Mouse (Mus musculus): Measurements from ENCODE around the gene Bivm. TPM values are rescaled to one million over a fixed set of nuclear protein-coding genes. Genes with fewer than 3 reads are reported as not detected.

Gene Bivm
- total RNA-seq (2012; rRNA removed) = 11.8 and 16.7 TPM in 2 replicates
- polyA plus RNA-seq (2012; ENCODE audit: insufficient read depth in 1 of 2, insufficient read length in 2 of 2, low read depth in 1 of 2, low replicate concordance in 2 of 2, missing spikeins in 1 of 2) = 10 to 100 TPM in 1 of 2 experiments, not detected in 1; 27.2 TPM

DNA sequence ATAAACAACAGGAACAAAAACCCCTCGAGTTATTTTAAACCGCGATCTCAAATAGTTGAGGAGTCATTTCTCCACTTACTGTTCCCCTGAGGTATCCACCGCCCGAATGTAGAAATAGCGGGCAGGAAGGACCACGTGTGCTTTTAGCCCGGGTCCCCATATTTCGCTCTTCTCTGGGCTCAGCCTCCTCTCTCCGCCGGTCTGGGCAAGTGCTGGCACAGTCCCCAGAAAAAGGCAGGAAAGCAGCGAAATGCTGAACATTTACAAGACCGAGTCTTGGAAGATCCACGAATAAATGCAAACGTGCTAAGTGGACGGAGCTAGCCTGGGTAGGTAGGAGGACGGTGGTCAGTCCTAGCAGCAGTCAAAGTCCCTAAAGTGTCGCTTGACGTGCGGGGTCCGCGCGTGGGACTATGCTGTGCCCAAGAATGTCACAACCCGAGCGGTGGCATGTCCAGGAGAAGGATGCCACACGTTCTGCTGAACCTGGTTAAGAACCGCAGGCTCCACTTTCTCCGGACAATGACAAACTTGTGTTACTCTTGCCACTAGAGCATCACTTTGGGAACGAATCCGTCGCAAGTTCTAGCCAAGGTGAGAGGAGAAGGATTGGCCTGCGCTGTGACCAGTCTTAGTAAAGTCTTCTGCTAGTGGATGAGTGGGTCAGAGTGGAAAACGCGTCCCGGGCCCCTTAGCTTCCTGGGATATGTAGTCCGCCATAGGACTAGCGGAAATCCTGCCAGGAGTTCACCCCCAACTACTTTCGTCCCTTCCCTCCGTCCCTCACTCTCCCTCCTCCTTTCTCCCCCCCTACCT is at the start of gene Bivm, which contains the start of gene Kdelc1:
Bivm (plus strand) TSS at position 719 of the 816 bp plus-strand sequence.
Kdelc1 (minus strand) TSS at position 570 of the 816 bp plus-strand sequence.
- H3K27me3 ChIP-seq (ENCODE audit: control insufficient read depth in 1 of 2, insufficient read depth in 2 of 2, low read length in 2 of 2) = no peaks in the 10 kb centered on the region
- H3K27ac ChIP-seq (ENCODE audit: control insufficient read depth, low read depth, low read length) = peak within 1 kb of the TSS; percentile 76
- H3K9ac ChIP-seq (ENCODE audit: control insufficient read depth, low read depth, low read length, poor library complexity, severe bottlenecking) = peak within 1 kb of the TSS; percentile 94
- H3K36me3 ChIP-seq (ENCODE audit: control insufficient read depth in 1 of 2, insufficient read depth in 2 of 2, low read length in 2 of 2) = peaks cover 4 to 7% of the 10 kb centered on the region in 2 experiments
- peaks cover 16% of the 10 kb centered on the region for H3K79me2 ChIP-seq (ENCODE audit: control insufficient read depth, insufficient read depth, low read length, poor library complexity)
- DNase-seq (ENCODE audit: low read depth, low spot score) = peak; percentile 98
- no peaks in the 10 kb centered on the region for H3K9me3 ChIP-seq (replicated peaks; ENCODE audit: insufficient read depth, low read length)
- peaks cover 2 to 6% of the 10 kb centered on the region in 2 experiments; a peak in 3 of 4 replicates for H3K4me1 ChIP-seq (ENCODE audit: control insufficient read depth in 1 of 2, insufficient read depth in 2 of 2, low read length in 2 of 2)
- peak within 1 kb of the TSS; percentile 78 to 99 for H3K4me3 ChIP-seq (ENCODE audit: control insufficient read depth in 1 of 2, insufficient read depth in 1 of 2, low read depth in 2 of 2, low read length in 2 of 2)
- peak; percentile 97 for TF ChIP-seq HCFC1 (IDR thresholded peaks at IDR 0.05; ENCODE audit: low read depth, low read length)
- TF ChIP-seq MYC (IDR thresholded peaks at IDR 0.05; ENCODE audit: low read depth, low read length) = peak; percentile 67
- no peak for TF ChIP-seq POLR2AphosphoS5 (IDR thresholded peaks at IDR 0.05; ENCODE audit: borderline replicate concordance, low read depth, low read length)
- peak; percentile 84 for TF ChIP-seq SIN3A (IDR thresholded peaks at IDR 0.05; ENCODE audit: low read length)
- TF ChIP-seq KAT2A (conservative IDR thresholded peaks at IDR 0.05; ENCODE audit: low read depth, low read length) = peak; percentile 97
- TF ChIP-seq CHD1 (IDR thresholded peaks at IDR 0.05; ENCODE audit: low read depth, low read length) = no peak
- peak; percentile 85 for TF ChIP-seq CHD2 (IDR thresholded peaks at IDR 0.05; ENCODE audit: low read length)
- TF ChIP-seq RCOR1 (IDR thresholded peaks at IDR 0.05; ENCODE audit: low read depth, low read length) = no peak
- no peak for TF ChIP-seq MAZ (IDR thresholded peaks at IDR 0.05; ENCODE audit: low read depth, low read length)
- TF ChIP-seq ZKSCAN1 (IDR thresholded peaks at IDR 0.05; ENCODE audit: low read depth, low read length) = no peak
- TF ChIP-seq EP300 (IDR thresholded peaks at IDR 0.05; ENCODE audit: low read depth in 1 of 2, low read length in 2 of 2) = no peak; a peak in 1 of 4 replicates
- peak; percentile 74 for TF ChIP-seq USF1 (IDR thresholded peaks at IDR 0.05; ENCODE audit: low read depth, low read length)
- no peak for TF ChIP-seq SMC3 (IDR thresholded peaks at IDR 0.05; ENCODE audit: low read depth, low read length)
- TF ChIP-seq USF2 (IDR thresholded peaks at IDR 0.05; ENCODE audit: borderline replicate concordance in 1 of 2, insufficient read depth in 1 of 2, low read depth in 1 of 2, low read length in 2 of 2) = no peak
- no peak for TF ChIP-seq RAD21 (IDR thresholded peaks at IDR 0.05; ENCODE audit: low read depth, low read length)
- TF ChIP-seq MAFK (IDR thresholded peaks at IDR 0.05; ENCODE audit: borderline replicate concordance, low read depth, low read length) = no peak
- no peak for TF ChIP-seq GATA1 (IDR thresholded peaks at IDR 0.05; ENCODE audit: low read depth, low read length)
- peak; percentile 73 for TF ChIP-seq NELFE (IDR thresholded peaks at IDR 0.05; ENCODE audit: low read depth, low read length)
- TF ChIP-seq MYB (IDR thresholded peaks at IDR 0.05; ENCODE audit: low read depth, low read length) = no peak
- TF ChIP-seq JUND (IDR thresholded peaks at IDR 0.05; ENCODE audit: low read depth, low read length) = no peak
- TF ChIP-seq TCF12 (IDR thresholded peaks at IDR 0.05; ENCODE audit: low read depth, low read length) = peak; percentile 29; the same call in 1 of the 2 replicates
- no peak for TF ChIP-seq CTCF (IDR thresholded peaks at IDR 0.05 in 2 of 3, conservative IDR thresholded peaks at IDR 0.05 in 1 of 3; ENCODE audit: control insufficient read depth in 1 of 3, insufficient read depth in 1 of 3, low read depth in 2 of 3, low read length in 3 of 3, poor library complexity in 1 of 3, severe bottlenecking in 1 of 3)
- no peak for TF ChIP-seq BHLHE40 (IDR thresholded peaks at IDR 0.05; ENCODE audit: borderline replicate concordance, low read depth, low read length)
- TF ChIP-seq POLR2A (IDR thresholded peaks at IDR 0.05; ENCODE audit: control insufficient read depth in 1 of 2, insufficient read depth in 1 of 2, low read depth in 1 of 2, low read length in 2 of 2, poor library complexity in 1 of 2) = peak; percentile 69 to 80
- no peak for TF ChIP-seq GABPA (IDR thresholded peaks at IDR 0.05; ENCODE audit: low read depth, low read length)
- TF ChIP-seq E2F4 (IDR thresholded peaks at IDR 0.05; ENCODE audit: borderline replicate concordance, low read depth, low read length) = peak; percentile 55; the same call in 1 of the 2 replicates
- no peak for TF ChIP-seq ZNF384 (IDR thresholded peaks at IDR 0.05; ENCODE audit: low read depth, low read length)
- peak; percentile 97 for TF ChIP-seq MXI1 (IDR thresholded peaks at IDR 0.05; ENCODE audit: low read depth, low read length)
- TF ChIP-seq ZC3H11A (IDR thresholded peaks at IDR 0.05; ENCODE audit: low read depth, low read length) = no peak
- TF ChIP-seq UBTF (IDR thresholded peaks at IDR 0.05; ENCODE audit: borderline replicate concordance, insufficient read depth, low read depth, low read length) = no peak
- TF ChIP-seq ZMIZ1 (IDR thresholded peaks at IDR 0.05; ENCODE audit: low read depth, low read length) = 0 out of 2 replicates have a peak, but pooled peaks have one; percentile 26
- peak; percentile 44; the same call in 1 of the 2 replicates for TF ChIP-seq NRF1 (IDR thresholded peaks at IDR 0.05; ENCODE audit: insufficient read depth, low read depth, low read length, poor library complexity, severe bottlenecking)
- TF ChIP-seq MAX (IDR thresholded peaks at IDR 0.05; ENCODE audit: low read length) = peak; percentile 84
- TF ChIP-seq TAL1 (IDR thresholded peaks at IDR 0.05; ENCODE audit: low read length) = no peak
- TF ChIP-seq ETS1 (IDR thresholded peaks at IDR 0.05; ENCODE audit: low read depth, low read length) = no peak
